Mouse (Mus musculus): Measurements from ENCODE around the gene Dleu7. TPM values are rescaled to one million over a fixed set of nuclear protein-coding genes. Genes with fewer than 3 reads are reported as not detected.

The Dleu7 gene
- total and polyA plus RNA-seq, 3 experiments: not detected

GRCm38 (mm10) chr14:62322581-62323344 is 29.9 kb upstream of the Dleu7 start:
- TF ChIP-seq ZKSCAN1 (IDR thresholded peaks at IDR 0.05; ENCODE audit: low read depth, low read length) (no peak), USF1 (IDR thresholded peaks at IDR 0.05; ENCODE audit: low read depth, low read length) (no peak), POLR2A (IDR thresholded peaks at IDR 0.05; ENCODE audit: control insufficient read depth in 1 of 2, insufficient read depth in 1 of 2, low read depth in 1 of 2, low read length in 2 of 2, poor library complexity in 1 of 2) (no peak), HCFC1 (IDR thresholded peaks at IDR 0.05; ENCODE audit: low read depth, low read length) (no peak), BHLHE40 (IDR thresholded peaks at IDR 0.05; ENCODE audit: borderline replicate concordance, low read depth, low read length) (no peak), E2F4 (IDR thresholded peaks at IDR 0.05; ENCODE audit: borderline replicate concordance, low read depth, low read length) (no peak), KAT2A (conservative IDR thresholded peaks at IDR 0.05; ENCODE audit: low read depth, low read length) (no peak), GATA1 (IDR thresholded peaks at IDR 0.05; ENCODE audit: low read depth, low read length) (no peak), UBTF (IDR thresholded peaks at IDR 0.05; ENCODE audit: borderline replicate concordance, insufficient read depth, low read depth, low read length) (no peak), TCF12 (IDR thresholded peaks at IDR 0.05; ENCODE audit: low read depth, low read length) (no peak), SIN3A (IDR thresholded peaks at IDR 0.05; ENCODE audit: low read length) (no peak), CHD2 (IDR thresholded peaks at IDR 0.05; ENCODE audit: low read length) (no peak), MAZ (IDR thresholded peaks at IDR 0.05; ENCODE audit: low read depth, low read length) (no peak)
- no peak for DNase-seq (ENCODE audit: low read depth, low spot score)
- Histone ChIP-seq H3K9me3 (replicated peaks; ENCODE audit: insufficient read depth, low read length) (no peaks in the 10 kb centered on the region), H3K36me3 (ENCODE audit: control insufficient read depth in 1 of 2, insufficient read depth in 2 of 2, low read length in 2 of 2) (no peaks in the 10 kb centered on the region), H3K4me1 (ENCODE audit: control insufficient read depth in 1 of 2, insufficient read depth in 2 of 2, low read length in 2 of 2) (no peaks in the 10 kb centered on the region), H3K9ac (ENCODE audit: control insufficient read depth, low read depth, low read length, poor library complexity, severe bottlenecking) (no peak overlapping the region), H3K27ac (ENCODE audit: control insufficient read depth, low read depth, low read length) (no peak overlapping the region), H3K4me3 (ENCODE audit: control insufficient read depth in 1 of 2, insufficient read depth in 1 of 2, low read depth in 2 of 2, low read length in 2 of 2) (no peak overlapping the region), H3K79me2 (ENCODE audit: control insufficient read depth, insufficient read depth, low read length, poor library complexity) (no peaks in the 10 kb centered on the region), H3K27me3 (ENCODE audit: control insufficient read depth in 1 of 2, insufficient read depth in 2 of 2, low read length in 2 of 2) (no peaks in the 10 kb centered on the region)

GRCm38 (mm10) chr14:62311672-62312071 is 18.8 kb upstream of the Dleu7 start:
- no peak overlapping the region for H3K27ac ChIP-seq (ENCODE audit: control insufficient read depth, low read depth, low read length)
- no peaks in the 10 kb centered on the region; a peak in 1 of 4 replicates for H3K27me3 ChIP-seq (ENCODE audit: control insufficient read depth in 1 of 2, insufficient read depth in 2 of 2, low read length in 2 of 2)
- no peaks in the 10 kb centered on the region for H3K79me2 ChIP-seq (ENCODE audit: control insufficient read depth, insufficient read depth, low read length, poor library complexity)
- H3K9me3 ChIP-seq (replicated peaks; ENCODE audit: insufficient read depth, low read length): no peaks in the 10 kb centered on the region
- no peaks in the 10 kb centered on the region for H3K36me3 ChIP-seq (ENCODE audit: control insufficient read depth in 1 of 2, insufficient read depth in 2 of 2, low read length in 2 of 2)
- no peak for DNase-seq (ENCODE audit: low read depth, low spot score)
- H3K4me3 ChIP-seq (ENCODE audit: control insufficient read depth in 1 of 2, insufficient read depth in 1 of 2, low read depth in 2 of 2, low read length in 2 of 2): no peak overlapping the region
- TF ChIP-seq HCFC1 (IDR thresholded peaks at IDR 0.05; ENCODE audit: low read depth, low read length) (no peak), E2F4 (IDR thresholded peaks at IDR 0.05; ENCODE audit: borderline replicate concordance, low read depth, low read length) (no peak), USF1 (IDR thresholded peaks at IDR 0.05; ENCODE audit: low read depth, low read length) (no peak)
- no peaks in the 10 kb centered on the region for H3K4me1 ChIP-seq (ENCODE audit: control insufficient read depth in 1 of 2, insufficient read depth in 2 of 2, low read length in 2 of 2)
- H3K9ac ChIP-seq (ENCODE audit: control insufficient read depth, low read depth, low read length, poor library complexity, severe bottlenecking): no peak overlapping the region

GRCm38 (mm10) chr14:62309026-62309425 is 16.2 kb upstream of the Dleu7 start:
- H3K4me3 ChIP-seq (ENCODE audit: control insufficient read depth in 1 of 2, insufficient read depth in 1 of 2, low read depth in 2 of 2, low read length in 2 of 2): no peak overlapping the region
- no peak overlapping the region for H3K27ac ChIP-seq (ENCODE audit: control insufficient read depth, low read depth, low read length)
- H3K79me2 ChIP-seq (ENCODE audit: control insufficient read depth, insufficient read depth, low read length, poor library complexity): no peaks in the 10 kb centered on the region
- H3K27me3 ChIP-seq (ENCODE audit: control insufficient read depth in 1 of 2, insufficient read depth in 2 of 2, low read length in 2 of 2): no peaks in the 10 kb centered on the region; a peak in 1 of 4 replicates
- no peaks in the 10 kb centered on the region for H3K4me1 ChIP-seq (ENCODE audit: control insufficient read depth in 1 of 2, insufficient read depth in 2 of 2, low read length in 2 of 2)
- TF ChIP-seq CHD1 (IDR thresholded peaks at IDR 0.05; ENCODE audit: low read depth, low read length): no peak
- no peak for TF ChIP-seq MXI1 (IDR thresholded peaks at IDR 0.05; ENCODE audit: low read depth, low read length)
- no peak for TF ChIP-seq RAD21 (IDR thresholded peaks at IDR 0.05; ENCODE audit: low read depth, low read length)
- TF ChIP-seq CTCF (IDR thresholded peaks at IDR 0.05 in 2 of 3, conservative IDR thresholded peaks at IDR 0.05 in 1 of 3; ENCODE audit: control insufficient read depth in 1 of 3, insufficient read depth in 1 of 3, low read depth in 2 of 3, low read length in 3 of 3, poor library complexity in 1 of 3, severe bottlenecking in 1 of 3): no peak
- TF ChIP-seq POLR2AphosphoS5 (IDR thresholded peaks at IDR 0.05; ENCODE audit: borderline replicate concordance, low read depth, low read length): no peak
- no peak for TF ChIP-seq MEF2A (IDR thresholded peaks at IDR 0.05; ENCODE audit: extremely low read depth, insufficient replicate concordance, low read depth, low read length, poor library complexity, severe bottlenecking)
- no peak for TF ChIP-seq GABPA (IDR thresholded peaks at IDR 0.05; ENCODE audit: low read depth, low read length)
- DNase-seq (ENCODE audit: low read depth, low spot score): no peak
- H3K9me3 ChIP-seq (replicated peaks; ENCODE audit: insufficient read depth, low read length): no peaks in the 10 kb centered on the region
- no peaks in the 10 kb centered on the region for H3K36me3 ChIP-seq (ENCODE audit: control insufficient read depth in 1 of 2, insufficient read depth in 2 of 2, low read length in 2 of 2)
- no peak overlapping the region for H3K9ac ChIP-seq (ENCODE audit: control insufficient read depth, low read depth, low read length, poor library complexity, severe bottlenecking)

Measured in MEL (cell line).